Mouse (Mus musculus) olfactory bulb, adult 2 months (tissue): Measurements from ENCODE around the gene Lcmt1.

ENCODE experiments used
- CTCF ChIP-seq: fragments of 200-500 bp; IDR thresholded peaks from 2 replicates; pipeline ENCODE4 v1.5.1; 2012; ENCODE audit warnings: low read depth, mild to moderate bottlenecking, low read length, moderate library complexity; ENCODE audit not compliant: insufficient read depth
- POLR2A ChIP-seq: fragments of 200-500 bp; IDR thresholded peaks from 2 replicates; pipeline ENCODE4 v1.6.1; 2012; ENCODE audit warnings: mild to moderate bottlenecking, low read depth, low read length, moderate library complexity; ENCODE audit not compliant: insufficient read depth

- no peak for TF ChIP-seq POLR2A
- TF ChIP-seq CTCF, result no peak
Observed at GRCm38 (mm10) chr7:123365876-123366741, 3.5 kb upstream of the Lcmt1 start.
